Mouse (Mus musculus): ENCODE measurements around the gene Cfi.

Gene Cfi

GRCm38 (mm10) chr3:129923581-129923980, 87.9 kb downstream of the Cfi start:
- in situ Hi-C loops (cut with MboI; ENCODE audit: low sequenced_read_pairs) = no loop called here
